Mouse (Mus musculus): ENCODE results near the gene Plekhg6. TPM values are rescaled to one million over a fixed set of nuclear protein-coding genes. Genes with fewer than 3 reads are reported as not detected.

Gene Plekhg6
- polyA plus RNA-seq, 1 experiment from 2014 or later = 1.0 TPM

DNA sequence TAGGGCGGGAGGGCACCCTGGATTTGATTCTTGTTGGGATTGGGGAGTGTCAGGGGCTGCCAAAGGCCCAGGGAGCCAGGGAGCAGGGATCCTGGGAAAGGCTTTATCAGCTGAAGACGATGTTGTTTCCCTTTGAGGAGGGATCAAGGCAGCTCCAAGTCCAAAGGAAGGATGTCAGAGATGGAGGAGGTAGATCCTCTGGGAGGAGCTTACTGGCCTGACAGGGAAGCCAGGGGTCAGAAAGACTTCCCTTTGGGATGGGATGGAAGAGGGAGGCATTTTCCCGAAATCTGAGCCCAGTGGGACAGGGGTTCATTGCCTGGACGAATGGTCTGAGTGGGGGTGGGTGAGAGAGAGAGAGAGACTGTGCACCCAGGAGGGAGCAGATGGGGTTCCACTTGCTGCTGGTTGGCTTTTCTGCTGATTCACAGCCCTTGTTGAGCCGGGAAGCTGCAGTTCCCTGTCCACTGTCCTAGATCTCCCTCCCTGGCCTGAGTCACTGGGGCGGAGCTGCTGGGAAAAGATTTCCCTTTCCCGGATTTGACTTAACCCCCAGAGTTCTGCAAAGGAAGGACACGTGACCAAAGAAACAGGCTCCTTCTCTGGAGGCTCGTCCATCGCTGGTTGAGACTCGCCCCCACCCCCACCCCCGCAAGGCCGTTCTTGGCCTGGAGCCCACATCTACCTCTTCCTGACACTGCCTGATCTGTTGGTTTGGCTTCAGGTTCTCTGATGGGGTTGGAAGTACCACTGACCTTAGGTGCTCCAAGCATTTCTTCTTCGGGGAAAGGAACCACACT lies 26.0 kb downstream of the Plekhg6 start:
- no peak for DNase-seq (ENCODE audit: low spot score)

DNA sequence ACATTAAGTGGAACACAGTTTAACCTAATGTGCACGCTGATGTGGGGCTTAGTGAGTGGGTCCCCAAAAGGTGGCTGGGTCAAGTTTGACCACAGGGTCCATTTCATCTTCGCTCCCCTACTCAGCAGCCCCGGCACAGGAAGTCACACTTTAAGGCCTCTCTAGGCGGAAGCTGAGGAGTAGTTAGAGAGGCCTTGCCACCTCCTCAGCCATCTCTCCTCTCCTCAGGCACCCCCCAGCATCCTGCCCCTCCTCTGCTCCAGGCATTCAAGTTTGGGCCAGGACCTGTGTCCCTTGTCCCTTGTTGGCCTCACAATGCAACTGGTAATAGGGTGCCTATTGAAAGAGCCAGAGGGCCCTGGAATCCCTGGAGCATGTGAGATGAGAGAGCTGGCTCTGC lies 26.9 kb downstream of the Plekhg6 start:
- peak; percentile 74 for DNase-seq (ENCODE audit: low spot score)

DNA sequence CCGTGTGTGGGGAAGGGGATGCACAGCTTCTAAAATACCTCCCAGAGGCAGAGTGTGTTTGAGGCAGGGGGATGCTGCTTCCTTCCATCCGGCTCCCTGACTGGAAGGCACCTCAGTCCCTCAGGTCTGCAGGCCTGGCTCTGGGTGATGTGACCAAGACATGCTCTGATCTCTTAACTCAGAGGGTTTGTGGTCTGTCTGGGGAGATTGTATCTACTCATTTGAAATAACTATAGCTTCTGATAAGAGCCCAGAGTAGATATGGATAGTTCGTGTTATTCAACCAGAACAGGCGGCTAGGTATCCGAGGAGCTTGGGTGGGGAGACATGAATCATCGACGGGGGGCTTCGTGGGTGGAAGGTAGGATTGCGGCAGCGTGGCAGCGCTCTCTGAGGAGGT lies 27.4 kb downstream of the Plekhg6 start:
- DNase-seq (ENCODE audit: low spot score) = no peak

DNA sequence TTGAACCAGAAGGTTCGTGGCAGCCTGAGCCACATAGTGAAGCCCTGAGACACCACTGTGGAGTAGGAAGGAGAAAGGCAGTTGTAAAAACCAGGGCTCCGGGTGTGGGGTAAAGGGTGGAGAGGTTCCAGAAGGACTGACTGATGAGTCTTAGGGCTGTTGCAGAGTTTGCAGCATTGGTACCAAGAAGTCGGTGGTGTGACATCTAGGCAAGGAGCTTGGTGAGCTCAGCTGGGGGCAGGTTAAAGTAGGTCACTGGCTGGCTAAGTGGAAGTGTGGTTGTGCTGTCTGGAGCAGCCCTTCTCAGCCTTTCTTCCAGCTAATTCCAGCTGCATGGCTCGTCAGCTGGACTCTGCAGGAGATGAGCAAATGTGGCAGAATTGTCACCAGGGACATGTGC lies 27.8 kb downstream of the Plekhg6 start:
- DNase-seq (ENCODE audit: low spot score) = peak; percentile 66

DNA sequence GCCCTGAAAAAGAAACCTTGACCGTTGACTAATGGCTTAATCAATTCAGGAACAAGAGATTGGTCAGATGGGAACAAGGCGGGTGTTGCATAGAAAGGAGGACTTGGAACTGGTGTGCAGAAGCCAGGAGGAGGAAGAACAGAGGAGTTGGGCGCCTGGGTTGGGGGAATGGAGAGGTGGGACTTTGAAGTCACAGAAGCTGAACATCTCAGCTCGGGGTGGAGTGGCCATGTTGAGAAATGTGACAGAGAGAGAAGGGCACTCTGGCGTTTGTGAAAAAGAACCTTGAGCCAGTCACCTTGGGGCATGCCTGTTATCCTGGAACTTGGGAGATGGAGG lies 28.6 kb downstream of the Plekhg6 start:
- DNase-seq (ENCODE audit: low spot score) = no peak

DNA sequence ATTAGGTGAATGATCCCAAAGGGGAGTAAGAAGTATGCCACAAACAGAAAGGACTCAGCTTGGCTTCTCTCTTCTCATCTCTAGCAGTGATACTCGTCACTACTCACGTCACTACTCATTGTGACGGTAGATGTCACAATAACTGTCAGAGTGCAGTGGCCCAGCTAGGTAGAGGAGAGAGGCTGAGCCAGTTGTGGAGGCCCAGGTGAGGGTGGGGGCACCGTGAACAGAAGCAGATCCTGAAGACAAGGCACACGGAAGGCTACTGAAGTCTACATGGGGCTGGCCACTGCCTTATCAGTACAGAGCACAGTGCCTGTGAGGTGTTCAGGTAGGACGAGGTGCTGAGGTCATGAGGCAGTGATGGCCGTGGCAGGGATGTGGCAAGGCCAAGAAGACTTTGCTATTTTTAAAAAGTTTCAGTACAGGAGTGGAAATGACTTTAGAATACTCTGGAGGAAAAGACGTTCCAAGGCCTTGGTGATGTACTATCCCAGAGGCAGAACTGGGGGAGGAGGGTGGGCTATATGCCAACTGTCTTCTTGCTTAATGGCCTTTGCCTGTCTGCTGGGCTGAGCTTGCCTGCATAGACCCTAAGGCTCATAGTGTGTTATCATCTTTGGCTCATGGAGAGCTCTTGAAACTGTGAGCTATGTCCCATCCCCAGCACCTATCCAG lies 29.1 kb downstream of the Plekhg6 start:
- no peak for DNase-seq (ENCODE audit: low spot score)

DNA sequence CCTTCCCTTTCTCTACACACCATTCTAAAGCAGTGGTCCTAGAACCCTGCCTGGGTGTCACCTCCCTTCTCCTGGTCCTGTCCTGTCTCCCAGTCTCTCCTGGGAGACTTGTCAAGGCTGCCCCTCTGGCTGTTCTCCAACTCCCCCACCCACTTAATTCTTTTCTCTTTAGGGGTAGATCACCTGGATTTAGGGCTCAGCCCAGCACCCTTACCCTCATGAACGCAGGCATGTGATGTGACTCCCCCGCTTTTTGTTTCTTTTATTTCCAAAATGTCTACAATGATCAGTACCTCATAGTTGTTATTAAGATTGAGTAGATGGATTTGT lies 29.6 kb downstream of the Plekhg6 start:
- no peak for DNase-seq (ENCODE audit: low spot score)

DNA sequence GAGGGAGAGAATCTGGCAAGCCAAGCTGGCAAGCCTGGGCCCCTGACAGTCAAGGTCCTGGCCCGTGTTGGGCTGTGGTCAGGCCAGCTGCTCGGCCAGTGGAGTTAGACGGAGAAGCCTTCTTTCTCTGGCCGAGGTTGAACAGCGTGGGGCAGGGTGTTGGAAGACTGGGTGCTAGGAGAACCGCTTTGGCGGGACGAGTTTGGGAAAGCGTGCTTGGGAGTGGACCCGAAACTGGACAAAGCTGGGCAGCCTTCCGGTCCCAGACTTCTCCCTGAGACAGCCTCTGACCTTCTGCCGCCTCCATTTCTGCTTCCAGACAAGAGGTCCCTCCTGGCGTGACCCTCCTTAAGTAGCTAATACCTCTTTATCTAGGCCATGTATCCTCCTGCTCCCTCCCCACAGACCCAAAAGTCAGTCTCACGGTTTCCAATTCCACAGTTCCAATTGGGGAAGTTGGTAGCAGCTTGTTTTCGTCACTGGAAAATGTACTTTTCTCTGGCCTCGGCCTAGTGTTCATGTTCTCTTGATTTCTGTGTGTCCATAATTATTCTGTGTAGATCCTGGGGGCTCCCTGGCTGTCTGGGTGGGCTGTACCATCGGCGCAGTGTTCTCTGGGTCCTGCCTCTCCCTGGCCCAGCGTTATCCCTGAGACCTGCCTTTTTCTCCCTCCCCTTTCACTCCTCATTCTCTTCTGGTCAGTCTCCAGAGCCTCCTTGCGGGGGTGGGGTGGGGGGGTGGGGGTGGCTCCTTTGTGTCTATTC lies 30.2 kb downstream of the Plekhg6 start:
- no peak for DNase-seq (ENCODE audit: low spot score)

DNA sequence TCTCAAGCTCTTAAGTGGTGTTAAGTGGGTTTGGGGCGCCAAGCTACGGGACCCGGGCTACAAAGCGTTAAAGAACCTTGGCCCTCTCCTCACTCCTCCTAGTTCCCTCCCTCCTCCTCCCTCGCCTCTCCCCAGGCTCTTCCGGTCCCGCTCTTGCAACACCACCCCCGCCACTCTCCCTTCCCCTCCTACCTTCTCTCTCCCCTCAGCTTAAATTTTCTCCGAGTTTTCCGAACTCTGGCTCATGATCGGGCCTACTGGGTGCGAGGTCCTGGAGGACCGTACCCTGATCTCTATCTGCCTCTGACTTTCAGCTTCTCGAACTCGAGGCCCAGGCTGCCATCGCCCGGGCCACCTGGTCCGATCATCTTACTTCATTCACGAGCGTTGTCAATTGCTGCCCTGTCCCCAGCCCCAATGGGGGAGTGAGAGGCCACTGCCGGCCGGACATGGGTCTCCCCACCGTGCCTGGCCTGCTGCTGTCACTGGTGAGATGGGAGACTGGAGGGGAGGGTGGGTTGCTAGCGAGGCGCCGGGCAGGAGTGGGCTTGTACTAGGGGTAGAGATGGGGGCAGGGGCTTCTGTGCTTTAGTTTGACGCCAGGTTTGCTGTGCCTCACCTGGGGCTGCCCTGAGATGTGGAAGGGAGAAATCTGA lies 30.9 kb downstream of the Plekhg6 start:
- DNase-seq (ENCODE audit: low spot score) = peak; percentile 72

DNA sequence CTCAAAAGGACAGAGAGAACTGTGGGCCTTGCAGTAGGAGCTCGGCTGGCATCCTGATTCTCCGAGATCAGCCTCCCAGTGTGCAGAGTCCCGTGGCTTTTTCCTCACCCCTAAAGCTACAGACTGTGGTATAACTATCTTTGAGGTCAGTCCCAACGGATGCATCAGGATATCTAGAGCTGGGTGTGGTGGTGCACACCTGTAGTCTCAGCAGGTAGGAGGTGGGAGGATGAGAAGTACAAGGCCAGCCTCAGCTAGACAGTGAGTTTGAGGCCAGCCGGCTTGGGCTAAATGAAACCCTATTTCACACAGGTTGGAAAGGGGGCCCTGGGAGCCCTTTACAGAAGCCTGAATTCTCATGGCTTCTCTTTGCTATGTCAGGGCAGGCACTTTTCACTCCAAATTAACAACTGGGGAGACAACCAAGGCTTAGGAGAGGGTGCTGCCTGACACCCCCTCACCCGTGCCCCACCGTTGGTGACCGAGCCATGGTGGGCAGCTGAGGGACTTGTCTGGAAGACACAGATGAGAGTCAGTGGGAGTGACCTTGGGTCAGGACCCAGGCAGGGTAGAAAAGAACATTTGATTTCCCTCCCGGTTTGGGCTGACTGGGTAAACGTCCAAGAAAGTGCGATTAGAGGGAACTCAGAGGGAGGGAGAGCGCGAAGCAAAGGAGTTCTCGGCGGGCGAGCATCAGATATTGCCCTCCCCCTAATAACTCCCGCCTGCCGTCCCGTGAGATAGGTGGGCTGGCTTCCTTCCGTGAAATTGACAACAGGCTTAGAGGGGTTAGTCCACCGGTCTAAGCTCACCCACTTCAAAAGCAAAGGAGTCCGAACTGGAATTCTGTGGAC lies 31.6 kb downstream of the Plekhg6 start, which contains the start of gene Tnfrsf1a:
TSS of gene Tnfrsf1a (plus strand) at position 642 of the 854 bp plus-strand sequence.
- DNase-seq (ENCODE audit: low spot score) = no peak

DNA sequence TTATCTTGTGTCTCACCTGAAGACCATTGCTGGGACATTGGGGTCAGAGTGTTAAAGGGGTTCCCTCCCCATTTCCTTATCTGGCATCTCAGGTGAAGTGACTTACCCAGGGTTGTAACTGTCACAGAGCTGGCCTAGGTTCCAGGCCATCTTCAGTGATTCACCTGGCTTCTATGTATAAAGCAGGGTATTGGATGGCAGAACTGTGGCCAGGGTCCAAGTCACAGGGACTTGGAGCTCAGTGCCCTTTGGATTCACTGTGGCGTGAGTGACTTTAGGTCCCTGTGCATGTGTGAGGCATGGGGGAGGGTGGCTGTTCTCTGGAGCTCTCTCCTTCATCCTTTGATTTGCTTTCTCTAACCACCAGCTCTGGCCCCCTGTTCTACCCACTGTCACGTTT lies 34.6 kb downstream of the Plekhg6 start:
- no peak for DNase-seq (ENCODE audit: low spot score)

DNA sequence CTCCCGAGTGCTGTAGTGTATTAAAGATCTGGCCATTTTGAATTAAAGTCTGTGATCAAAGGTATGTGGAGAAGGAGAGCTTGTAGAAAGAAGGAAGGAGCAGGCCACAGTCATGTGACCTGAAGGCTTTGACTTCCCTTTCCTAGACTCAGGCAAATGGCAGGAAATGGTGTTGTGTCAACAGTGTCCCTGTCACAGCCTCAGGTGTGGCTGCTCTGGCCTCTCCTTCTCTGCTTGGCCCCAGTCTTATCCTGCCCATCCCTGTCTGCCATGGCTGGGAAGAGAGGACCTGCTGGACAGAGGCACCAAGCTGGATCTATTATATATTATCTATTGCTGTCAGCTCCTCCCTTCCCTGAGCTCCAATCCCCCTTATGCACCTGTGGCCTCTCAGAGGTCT lies 35.0 kb downstream of the Plekhg6 start:
- no peak for DNase-seq (ENCODE audit: low spot score)

DNA sequence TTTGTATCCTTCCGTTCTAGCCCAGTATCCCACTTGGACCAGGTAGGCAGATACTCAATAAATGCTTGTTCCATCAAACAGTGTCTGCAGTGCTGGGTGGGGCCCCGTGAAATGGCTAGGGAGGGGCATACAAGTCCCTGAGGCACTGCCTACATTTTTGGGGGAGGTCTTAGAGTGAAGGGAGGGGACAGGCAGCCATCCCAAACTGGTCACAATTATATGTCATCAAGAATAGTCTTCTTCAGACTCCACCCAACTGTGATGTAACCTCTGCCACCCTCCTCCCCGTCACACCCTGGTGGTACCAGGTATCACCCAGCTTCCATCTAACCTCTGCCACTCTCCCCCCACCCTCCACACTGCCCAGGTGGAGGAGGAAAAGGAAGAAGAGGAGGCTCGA lies 35.7 kb downstream of the Plekhg6 start:
- DNase-seq (ENCODE audit: low spot score) = no peak

DNA sequence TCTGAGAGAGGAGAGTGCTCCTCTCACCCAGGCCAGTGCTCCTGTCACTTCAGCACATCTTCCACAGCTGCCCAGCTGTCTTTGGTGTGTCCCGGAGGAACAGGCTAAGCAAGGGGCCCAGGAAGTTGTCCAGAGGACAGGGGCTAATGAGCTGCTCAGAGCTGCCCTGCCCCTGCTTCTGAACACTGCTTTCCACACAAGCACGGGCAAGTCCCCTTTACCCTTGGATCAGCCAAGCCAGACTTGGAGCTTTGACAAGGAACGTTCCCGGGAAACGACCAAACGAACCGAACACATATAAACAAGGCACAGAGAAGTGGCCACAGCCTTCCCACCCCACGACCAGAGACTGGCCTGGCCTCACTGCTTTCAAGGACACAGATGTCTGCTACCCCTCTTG lies 36.5 kb downstream of the Plekhg6 start:
- DNase-seq (ENCODE audit: low spot score) = no peak

DNA sequence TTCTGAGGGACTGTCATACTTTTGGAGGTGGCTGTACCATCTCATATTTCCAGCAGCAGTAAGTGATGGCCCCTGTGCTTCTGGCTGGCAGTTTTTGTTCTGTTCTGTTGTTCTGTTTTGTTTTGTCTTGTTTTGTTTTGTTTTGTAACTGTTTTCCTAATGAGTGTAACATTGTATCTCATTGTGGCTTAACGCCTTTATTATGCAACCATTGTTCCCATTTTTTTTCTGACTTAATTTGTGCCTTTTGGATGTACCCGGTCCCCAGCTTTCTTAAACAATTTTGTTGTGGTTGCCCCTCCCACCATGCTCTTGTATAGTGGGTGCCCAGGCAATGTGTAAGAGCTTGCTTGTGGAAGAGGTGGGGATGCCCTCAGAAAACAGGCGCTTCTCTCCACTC lies 38.4 kb downstream of the Plekhg6 start:
- DNase-seq (ENCODE audit: low spot score) = no peak

DNA sequence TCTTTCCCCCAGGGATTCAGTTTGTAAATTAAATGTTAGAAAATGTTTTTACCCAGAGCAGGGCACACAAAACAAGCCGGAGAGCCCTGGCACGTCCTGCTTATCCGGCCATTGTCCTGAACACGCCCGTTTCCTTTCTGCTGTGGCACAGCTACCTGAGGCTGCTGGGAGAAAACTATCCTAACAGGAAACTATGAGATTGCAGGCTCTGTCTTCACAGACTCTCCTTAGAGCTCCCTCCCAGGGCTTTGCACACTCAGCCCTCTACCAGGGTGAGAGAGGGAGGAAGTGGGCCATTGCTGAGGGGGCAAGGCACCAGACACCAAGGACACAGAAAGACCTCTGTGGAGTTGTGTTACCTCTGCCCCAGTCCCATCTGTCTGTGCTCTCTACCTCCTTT lies 40.3 kb downstream of the Plekhg6 start:
- no peak for DNase-seq (ENCODE audit: low spot score)

DNA sequence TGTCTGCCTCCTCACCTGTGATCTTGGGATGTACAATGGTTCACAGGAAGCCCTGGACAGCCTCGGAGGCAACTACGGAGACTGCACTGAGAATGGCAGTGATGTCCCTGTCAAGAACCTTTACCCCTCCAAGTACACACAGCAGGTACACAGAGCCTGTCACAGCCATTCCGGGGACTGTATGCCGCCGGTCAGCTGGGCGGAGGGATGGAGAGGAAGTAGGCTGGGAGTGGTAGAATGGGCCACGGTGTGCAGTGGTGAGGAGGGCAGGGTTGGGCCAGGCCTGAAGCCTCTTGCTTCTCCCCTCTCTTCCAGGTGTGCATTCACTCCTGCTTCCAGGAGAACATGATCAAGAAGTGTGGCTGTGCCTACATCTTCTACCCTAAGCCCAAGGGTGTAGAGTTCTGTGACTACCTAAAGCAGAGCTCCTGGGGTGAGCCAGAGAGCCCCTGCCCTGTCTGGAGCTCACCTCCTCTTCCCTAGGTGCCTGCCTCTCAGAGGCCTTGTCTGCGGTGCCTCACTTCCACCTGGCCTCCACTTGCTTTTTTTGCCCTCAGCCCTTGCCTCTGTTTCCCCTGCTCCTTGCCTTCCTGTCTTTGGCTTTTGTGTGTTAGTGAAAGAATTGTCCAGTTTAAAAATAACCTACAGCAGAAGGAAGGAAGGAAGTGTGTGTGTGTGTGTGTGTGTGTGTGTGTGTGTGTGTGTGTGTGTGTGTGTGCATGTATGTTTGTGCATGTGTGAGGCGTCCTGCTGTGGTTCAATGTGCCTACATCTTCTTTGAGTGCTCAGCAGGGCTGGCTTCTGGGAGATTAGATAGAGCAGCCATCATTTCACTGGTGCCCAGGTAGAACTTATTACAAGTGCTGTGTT lies 41.6 kb downstream of the Plekhg6 start:
- no peak for DNase-seq (ENCODE audit: low spot score)

DNA sequence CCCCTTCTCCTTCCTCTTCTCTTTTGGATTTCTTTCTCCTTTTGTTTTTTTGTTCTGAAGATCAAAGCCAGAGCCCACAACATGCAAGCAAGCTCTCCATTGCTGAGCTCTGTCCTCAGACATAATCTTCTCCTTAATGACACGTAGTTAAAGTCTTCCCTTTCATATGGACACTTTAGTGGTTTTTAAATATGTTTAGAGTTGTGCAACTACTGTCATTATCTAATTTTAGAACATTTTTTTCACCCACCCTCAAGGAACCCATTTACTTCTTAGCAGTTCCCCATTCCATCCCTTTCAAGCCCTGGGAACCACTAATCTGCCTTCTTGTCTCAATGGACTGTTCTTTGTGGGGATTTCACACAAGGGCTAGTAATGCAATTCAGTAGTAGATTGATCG lies 46.2 kb downstream of the Plekhg6 start:
- no peak for DNase-seq (ENCODE audit: low spot score)

DNA sequence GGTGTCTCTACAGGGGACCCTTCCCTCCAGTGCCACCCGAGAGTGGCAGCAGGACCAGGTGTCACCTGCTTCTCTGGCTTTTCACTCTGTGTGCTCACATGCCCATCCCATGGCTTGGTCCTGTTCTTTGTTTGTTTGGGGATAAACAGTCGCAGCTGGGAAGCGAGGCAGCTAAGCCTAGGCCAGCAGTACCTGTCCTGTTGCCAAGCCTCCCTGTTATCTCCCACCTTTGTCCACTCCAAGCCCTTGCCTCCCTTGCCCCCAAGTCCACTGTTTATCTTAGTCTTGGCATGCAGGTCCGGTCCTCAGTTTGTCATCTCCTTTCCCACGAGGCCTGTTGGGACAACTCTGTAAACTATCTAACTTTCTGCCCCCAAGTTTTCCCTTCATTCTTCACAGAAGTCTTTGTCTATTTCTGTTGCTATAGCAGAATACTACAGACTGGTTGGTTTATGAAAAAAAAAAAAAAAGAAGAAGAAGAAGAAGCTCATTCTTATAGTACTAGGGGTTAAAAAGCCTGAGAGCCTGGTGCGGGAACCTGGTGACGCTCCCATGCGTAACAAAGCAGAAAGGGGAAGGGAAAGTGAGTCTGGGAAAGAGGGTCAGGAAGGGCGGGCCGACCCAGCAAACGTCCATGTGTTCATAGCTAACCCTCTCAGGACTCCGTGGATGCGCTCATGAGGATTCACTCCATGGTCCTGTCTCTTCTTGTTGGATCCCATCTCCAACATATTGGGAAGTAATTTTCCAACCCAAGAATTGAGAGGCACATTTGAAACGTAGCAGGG lies 47.3 kb downstream of the Plekhg6 start:
- DNase-seq (ENCODE audit: low spot score) = no peak

All from thymus, postnatal 0 days (tissue).